Mouse (Mus musculus): ENCODE results near the gene Pdpr. TPM values are rescaled to one million over a fixed set of nuclear protein-coding genes. Genes with fewer than 3 reads are reported as not detected.

Gene Pdpr
- polyA plus RNA-seq (2014; fragmentation: Illumina TruSeq; extraction: RNeasy Lipid Tissue Mini Kit (QIAGEN cat#74804); ENCODE audit: low read depth, low replicate concordance) = 14.6 TPM

DNA sequence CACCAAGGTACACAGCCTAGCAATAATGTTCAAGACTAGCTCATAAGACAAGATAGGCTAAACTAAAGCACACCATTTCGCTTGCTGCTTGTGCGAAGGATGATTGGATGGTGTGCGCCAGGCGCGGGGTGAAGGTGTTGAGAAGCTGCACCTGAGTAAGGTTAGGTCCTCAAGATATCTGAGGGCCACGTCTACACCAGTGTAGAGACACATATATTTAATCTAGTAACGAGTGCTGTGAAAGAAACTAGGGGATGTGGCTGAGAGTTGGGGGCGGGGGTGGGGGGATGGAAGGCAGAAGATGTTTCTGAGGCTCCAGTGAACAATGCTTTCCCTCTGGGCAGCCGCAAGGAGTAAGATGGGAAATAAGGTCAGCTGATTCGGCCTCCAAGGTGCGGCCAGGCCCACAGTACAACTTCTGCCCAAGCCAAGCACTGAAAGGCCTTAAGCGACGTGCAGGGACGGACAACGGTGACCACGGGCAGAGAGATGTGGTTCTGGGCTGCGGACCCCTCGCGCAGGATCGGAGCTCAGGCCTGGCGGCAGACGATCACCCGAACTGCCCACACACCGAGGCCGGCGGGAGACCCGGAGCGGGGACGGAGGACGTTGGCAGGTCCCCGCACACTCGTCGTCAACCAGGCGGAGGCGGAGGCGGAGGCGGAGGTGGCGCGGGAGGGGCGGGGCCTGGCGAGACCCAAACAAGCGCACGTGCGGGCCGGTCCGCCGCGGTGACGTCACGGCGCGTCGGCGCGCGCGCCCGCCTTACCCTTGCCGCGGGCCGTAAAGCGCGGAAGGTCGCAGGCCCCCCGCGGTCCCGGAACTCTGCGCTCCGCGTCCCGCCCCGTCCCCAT, at the start of gene Pdpr:
Gene Pdpr (plus strand): TSS at position 766 of the 854 bp plus-strand sequence.

DNA sequence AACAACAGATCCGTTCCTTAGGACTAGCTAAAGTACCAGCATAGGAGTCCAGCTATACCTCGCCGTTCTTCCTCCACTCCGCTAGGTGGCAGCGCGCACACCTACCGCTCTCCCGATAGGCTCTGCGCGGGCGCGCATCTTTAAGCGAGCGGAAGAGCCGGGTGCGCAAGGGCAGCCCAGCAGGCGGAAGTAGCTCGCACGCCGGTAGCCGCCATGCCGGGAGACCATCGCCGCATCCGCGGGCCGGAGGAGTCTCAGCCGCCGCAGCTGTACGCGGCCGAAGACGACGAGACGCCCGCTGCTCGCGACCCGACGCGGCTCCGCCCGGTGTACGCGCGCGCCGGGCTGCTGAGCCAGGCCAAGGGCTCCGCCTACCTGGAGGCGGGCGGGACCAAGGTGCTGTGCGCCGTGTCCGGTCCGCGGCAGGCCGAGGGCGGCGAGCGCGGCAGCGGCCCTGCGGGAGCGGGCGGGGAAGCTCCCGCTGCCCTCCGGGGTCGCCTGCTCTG, 38.2 kb upstream of the Pdpr start, which contains the start of gene Exosc6:
Gene Exosc6 (plus strand): TSS at position 182 of the 506 bp plus-strand sequence.

DNA sequence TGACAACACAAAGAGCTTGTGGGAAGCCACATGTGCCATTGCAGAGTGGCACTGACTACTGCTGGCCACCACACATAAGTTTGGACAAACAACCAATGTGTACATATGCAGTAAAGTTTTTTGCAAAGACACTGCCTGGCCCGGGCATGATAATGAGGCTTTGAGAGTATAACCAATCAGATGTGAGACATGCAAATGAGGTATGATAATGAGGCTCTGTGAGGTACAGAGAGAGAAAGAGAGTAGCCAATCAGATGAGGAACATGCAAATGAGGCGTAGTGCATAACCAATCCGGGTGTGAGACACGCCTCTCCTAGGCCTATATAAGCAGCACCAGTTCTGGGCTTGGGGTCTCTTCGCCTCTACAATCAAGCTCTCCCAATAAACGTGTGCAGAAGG, 2.1 kb upstream of the Pdpr start, which contains the start of gene Clec18a:
Gene Clec18a (minus strand): TSS at position 101 of the 400 bp plus-strand sequence.

Other genes starting within 250 kb of the Pdpr start
- gene Cog4, start 248.0 kb upstream of the Pdpr start, polyA plus RNA-seq (2014; fragmentation: Illumina TruSeq; extraction: RNeasy Lipid Tissue Mini Kit (QIAGEN cat#74804); ENCODE audit: low read depth, low replicate concordance) = 62.1 TPM
- 38.6 TPM for gene Sf3b3, start 247.8 kb upstream of the Pdpr start, polyA plus RNA-seq (2014; fragmentation: Illumina TruSeq; extraction: RNeasy Lipid Tissue Mini Kit (QIAGEN cat#74804); ENCODE audit: low read depth, low replicate concordance)
- gene Fuk, start 192.1 kb upstream of the Pdpr start, polyA plus RNA-seq (2014; fragmentation: Illumina TruSeq; extraction: RNeasy Lipid Tissue Mini Kit (QIAGEN cat#74804); ENCODE audit: low read depth, low replicate concordance) = 9.1 TPM
- 112 TPM for gene St3gal2, start 174.7 kb upstream of the Pdpr start, polyA plus RNA-seq (2014; fragmentation: Illumina TruSeq; extraction: RNeasy Lipid Tissue Mini Kit (QIAGEN cat#74804); ENCODE audit: low read depth, low replicate concordance)
- 38.7 TPM for gene Ddx19a, start 96.8 kb upstream of the Pdpr start, polyA plus RNA-seq (2014; fragmentation: Illumina TruSeq; extraction: RNeasy Lipid Tissue Mini Kit (QIAGEN cat#74804); ENCODE audit: low read depth, low replicate concordance)
- gene Ddx19b, start 62.9 kb upstream of the Pdpr start, polyA plus RNA-seq (2014; fragmentation: Illumina TruSeq; extraction: RNeasy Lipid Tissue Mini Kit (QIAGEN cat#74804); ENCODE audit: low read depth, low replicate concordance) = 12.1 TPM
- gene Aars, start 61.5 kb upstream of the Pdpr start, polyA plus RNA-seq (2014; fragmentation: Illumina TruSeq; extraction: RNeasy Lipid Tissue Mini Kit (QIAGEN cat#74804); ENCODE audit: low read depth, low replicate concordance) = 35.5 TPM
- gene Exosc6, start 38.3 kb upstream of the Pdpr start, polyA plus RNA-seq (2014; fragmentation: Illumina TruSeq; extraction: RNeasy Lipid Tissue Mini Kit (QIAGEN cat#74804); ENCODE audit: low read depth, low replicate concordance) = 0.63 TPM
- 23.4 TPM for gene Clec18a, start 2.2 kb upstream of the Pdpr start, polyA plus RNA-seq (2014; fragmentation: Illumina TruSeq; extraction: RNeasy Lipid Tissue Mini Kit (QIAGEN cat#74804); ENCODE audit: low read depth, low replicate concordance)
- 49.2 TPM for gene Glg1, start 164.6 kb downstream of the Pdpr start, polyA plus RNA-seq (2014; fragmentation: Illumina TruSeq; extraction: RNeasy Lipid Tissue Mini Kit (QIAGEN cat#74804); ENCODE audit: low read depth, low replicate concordance)
- 27.3 TPM for gene Rfwd3, start 205.6 kb downstream of the Pdpr start, polyA plus RNA-seq (2014; fragmentation: Illumina TruSeq; extraction: RNeasy Lipid Tissue Mini Kit (QIAGEN cat#74804); ENCODE audit: low read depth, low replicate concordance)
- gene Mlkl, start 243.5 kb downstream of the Pdpr start, polyA plus RNA-seq (2014; fragmentation: Illumina TruSeq; extraction: RNeasy Lipid Tissue Mini Kit (QIAGEN cat#74804); ENCODE audit: low read depth, low replicate concordance) = 5.8 TPM

Measured in adipose tissue, adult 10 weeks (tissue).